Mouse (Mus musculus) ES-Bruce4 (cell line): Measurements from ENCODE around the gene Dhx58. TPM values are rescaled to one million over a fixed set of nuclear protein-coding genes. Genes with fewer than 3 reads are reported as not detected.

Experiments used
- H3K27ac ChIP-seq: 2 replicates; pipeline ENCODE4 v1.5.1; 2012; ENCODE audit warnings: low read length, inconsistent platforms; ENCODE audit not compliant: insufficient read depth
- H3K27me3 ChIP-seq: 2 replicates; pipeline ENCODE4 v1.6.1; 2012; ENCODE audit warnings: mild to moderate bottlenecking, low read length, inconsistent platforms; ENCODE audit not compliant: control insufficient read depth, poor library complexity, insufficient read depth, severe bottlenecking
- H3K36me3 ChIP-seq: 2 replicates; pipeline ENCODE4 v1.6.1; 2012; ENCODE audit warnings: inconsistent platforms, mild to moderate bottlenecking, low read length, moderate library complexity; ENCODE audit not compliant: control insufficient read depth, poor library complexity, insufficient read depth, severe bottlenecking
- H3K4me1 ChIP-seq: one replicate; pipeline ENCODE4 v1.8.1; 2011; ENCODE audit warnings: low read length; ENCODE audit not compliant: control insufficient read depth, insufficient read depth
- H3K4me3 ChIP-seq: 2 replicates; pipeline ENCODE4 v1.5.1; 2011; ENCODE audit warnings: low read depth, mild to moderate bottlenecking, low read length
- H3K9ac ChIP-seq: 2 replicates; pipeline ENCODE4 v1.6.1; 2012; ENCODE audit warnings: low read depth, mild to moderate bottlenecking, inconsistent platforms; ENCODE audit not compliant: poor library complexity, severe bottlenecking
- H3K9me3 ChIP-seq: replicated peaks from 2 replicates; pipeline ENCODE4 v1.6.1; 2012; ENCODE audit warnings: mild to moderate bottlenecking, low read length, inconsistent platforms; ENCODE audit not compliant: control insufficient read depth, poor library complexity, insufficient read depth, severe bottlenecking
- CTCF ChIP-seq: IDR thresholded peaks from one replicate; pipeline ENCODE4 v1.8.1; 2011; ENCODE audit warnings: low read depth, low read length
- EP300 ChIP-seq: IDR thresholded peaks from 2 replicates; pipeline ENCODE4 v1.6.1; 2011; ENCODE audit warnings: low read depth, low read length; ENCODE audit not compliant: insufficient read depth
- POLR2A ChIP-seq: IDR thresholded peaks from one replicate; pipeline ENCODE4 v1.8.1; 2011; ENCODE audit warnings: low read length; ENCODE audit not compliant: insufficient read depth
- polyA plus RNA-seq: library from polyadenylated mRNA; stranded (reverse); fragments of >200 nt; gene quantifications from 2 replicates; pipeline ENCODE4 v1.2.4, GENCODE M21; 2011; ENCODE audit warnings: low read depth; ENCODE audit not compliant: missing spikeins, insufficient read depth, insufficient read length

The Dhx58 gene
- polyA plus RNA-seq, 1 experiment, result 1.8 TPM

- Histone ChIP-seq H3K27me3 (no peaks in the 10 kb centered on the region), H3K27ac (0 out of 2 replicates have a peak overlapping the region, but pooled peaks have one; percentile 25), H3K9ac (no peak overlapping the region), H3K4me1 (peaks cover 5% of the 10 kb centered on the region), H3K9me3 (no peaks in the 10 kb centered on the region), H3K36me3 (peaks cover 11% of the 10 kb centered on the region), H3K4me3 (peak overlapping the region; percentile 30; the same call in 1 of the 2 replicates)
- TF ChIP-seq CTCF (no peak), EP300 (no peak), POLR2A (no peak)
Measured at GRCm38 (mm10) chr11:100719893-100720292, 15.8 kb upstream of the Dhx58 start.

- Histone ChIP-seq H3K27me3 (no peaks in the 10 kb centered on the region), H3K27ac (0 out of 2 replicates have a peak overlapping the region, but pooled peaks have one; percentile 25), H3K36me3 (peaks cover 11% of the 10 kb centered on the region), H3K9ac (no peak overlapping the region), H3K4me1 (peaks cover 5% of the 10 kb centered on the region), H3K9me3 (no peaks in the 10 kb centered on the region), H3K4me3 (no peak overlapping the region)
- no peak for TF ChIP-seq EP300
- no peak for TF ChIP-seq POLR2A
- TF ChIP-seq CTCF, result no peak
Measured at GRCm38 (mm10) chr11:100719312-100719711, 15.2 kb upstream of the Dhx58 start.

- H3K4me1 ChIP-seq, result peaks cover 5% of the 10 kb centered on the region
Measured at GRCm38 (mm10) chr11:100718866-100719265, 14.8 kb upstream of the Dhx58 start.

GRCm38 (mm10) chr11:100718462-100718861 is 14.4 kb upstream of the Dhx58 start:
- no peaks in the 10 kb centered on the region for H3K9me3 ChIP-seq
- H3K36me3 ChIP-seq, result peaks cover 11% of the 10 kb centered on the region
- H3K27me3 ChIP-seq, result no peaks in the 10 kb centered on the region
- H3K9ac ChIP-seq, result no peak overlapping the region
- no peak overlapping the region for H3K27ac ChIP-seq
- TF ChIP-seq EP300 (no peak), CTCF (no peak), POLR2A (no peak)
- H3K4me3 ChIP-seq, result no peak overlapping the region
- H3K4me1 ChIP-seq, result peaks cover 5% of the 10 kb centered on the region

More at GRCm38 (mm10) chr11:100718866-100719265, 14.8 kb upstream of the Dhx58 start:
- Histone ChIP-seq H3K27me3 (no peaks in the 10 kb centered on the region), H3K9me3 (no peaks in the 10 kb centered on the region), H3K4me3 (no peak overlapping the region), H3K27ac (no peak overlapping the region), H3K36me3 (peaks cover 11% of the 10 kb centered on the region), H3K9ac (no peak overlapping the region)
- no peak for TF ChIP-seq CTCF
- no peak for TF ChIP-seq EP300
- TF ChIP-seq POLR2A, result no peak

GRCm38 (mm10) chr11:100716649-100717048 is 12.6 kb upstream of the Dhx58 start:
- TF ChIP-seq POLR2A (no peak), CTCF (no peak), EP300 (no peak)
- no peak overlapping the region for H3K27ac ChIP-seq
- H3K4me3 ChIP-seq, result no peak overlapping the region
- H3K27me3 ChIP-seq, result no peaks in the 10 kb centered on the region
- no peak overlapping the region for H3K9ac ChIP-seq
- peaks cover 5% of the 10 kb centered on the region for H3K4me1 ChIP-seq
- H3K9me3 ChIP-seq, result no peaks in the 10 kb centered on the region
- peaks cover 11% of the 10 kb centered on the region for H3K36me3 ChIP-seq

- no peak overlapping the region for H3K9ac ChIP-seq
- H3K36me3 ChIP-seq, result peaks cover 19% of the 10 kb centered on the region
- no peak for TF ChIP-seq EP300
- no peak for TF ChIP-seq POLR2A
- TF ChIP-seq CTCF, result no peak
- H3K9me3 ChIP-seq, result no peaks in the 10 kb centered on the region
- peaks cover 9% of the 10 kb centered on the region for H3K4me1 ChIP-seq
- H3K27ac ChIP-seq, result peak overlapping the region; percentile 95
- no peak overlapping the region for H3K4me3 ChIP-seq
- no peaks in the 10 kb centered on the region for H3K27me3 ChIP-seq
Measured at GRCm38 (mm10) chr11:100714948-100715347, 10.9 kb upstream of the Dhx58 start.
